Mouse (Mus musculus): ENCODE results near the gene Aloxe3.

The Aloxe3 gene

GRCm38 (mm10) chr11:69109032-69109900 is 16.4 kb upstream of the Aloxe3 start:
- DNase-seq (ENCODE audit: low spot score): no peak

- DNase-seq (ENCODE audit: low spot score): peak; percentile 94
Observed at GRCm38 (mm10) chr11:69110319-69111046, 15.2 kb upstream of the Aloxe3 start.

- no peak for DNase-seq (ENCODE audit: low spot score)
Observed at GRCm38 (mm10) chr11:69111051-69111810, 14.5 kb upstream of the Aloxe3 start.

- DNase-seq (ENCODE audit: low spot score): no peak
Observed at GRCm38 (mm10) chr11:69111865-69112264, 13.8 kb upstream of the Aloxe3 start.

- DNase-seq (ENCODE audit: low spot score): no peak
Observed at GRCm38 (mm10) chr11:69114018-69114417, 11.7 kb upstream of the Aloxe3 start.

GRCm38 (mm10) chr11:69114621-69115020 is 11.1 kb upstream of the Aloxe3 start:
- DNase-seq (ENCODE audit: low spot score): no peak

GRCm38 (mm10) chr11:69116843-69117242 is 8.9 kb upstream of the Aloxe3 start:
- no peak for DNase-seq (ENCODE audit: low spot score)

- DNase-seq (ENCODE audit: low spot score): peak; percentile 71
Observed at GRCm38 (mm10) chr11:69117737-69118695, 7.7 kb upstream of the Aloxe3 start.

GRCm38 (mm10) chr11:69118765-69119164 is 6.9 kb upstream of the Aloxe3 start:
- DNase-seq (ENCODE audit: low spot score): peak; percentile 75

GRCm38 (mm10) chr11:69119446-69120155 is 6.1 kb upstream of the Aloxe3 start:
- DNase-seq (ENCODE audit: low spot score): no peak

GRCm38 (mm10) chr11:69120221-69121000 is 5.3 kb upstream of the Aloxe3 start, which contains the start of gene Hes7:
Hes7 (plus strand) TSS chr11:69120404.
- no peak for DNase-seq (ENCODE audit: low spot score)

GRCm38 (mm10) chr11:69121001-69121740 is 4.5 kb upstream of the Aloxe3 start:
- DNase-seq (ENCODE audit: low spot score): peak; percentile 49

GRCm38 (mm10) chr11:69121741-69122335 is 3.9 kb upstream of the Aloxe3 start:
- no peak for DNase-seq (ENCODE audit: low spot score)

- peak; percentile 92 for DNase-seq (ENCODE audit: low spot score)
Observed at GRCm38 (mm10) chr11:69122336-69122951, 3.3 kb upstream of the Aloxe3 start, which contains the start of gene 9130213A22Rik. 9130213A22Rik (minus strand) TSS chr11:69122589.

- DNase-seq (ENCODE audit: low spot score): peak; percentile 85
Observed at GRCm38 (mm10) chr11:69123056-69123692, 2.5 kb upstream of the Aloxe3 start.

GRCm38 (mm10) chr11:69123693-69124497 is 1.8 kb upstream of the Aloxe3 start:
- peak; percentile 87 for DNase-seq (ENCODE audit: low spot score)

- DNase-seq (ENCODE audit: low spot score): no peak
Observed at GRCm38 (mm10) chr11:69124498-69124847, 1.2 kb upstream of the Aloxe3 start.

All from ovary, postnatal 36 days (tissue).